Mouse (Mus musculus) midbrain, postnatal 0 days (tissue): Measurements from ENCODE around the gene Ttll11. TPM values are rescaled to one million over a fixed set of nuclear protein-coding genes. Genes with fewer than 3 reads are reported as not detected.
A peak's percentile ranks its signal among the peaks of the same experiment; 100 is the strongest.

ENCODE experiments used
- ATAC-seq: fragments of 200-750 bp; cut with Nextera tagmentation; 2 replicates; pipeline ENCODE4 v1.8.0; 2017; ENCODE audit warnings: moderate number of reproducible peaks, mild to moderate bottlenecking, moderate TSS enrichment, moderate library complexity; ENCODE audit not compliant: low FRiP score
- DNase-seq: peaks from one replicate; pipeline ENCODE4 v3.0.0-alpha.2; 2015; ENCODE audit warnings: low spot score
- H3K27ac ChIP-seq: fragments of 300-500 bp; sonication (generic); 2 replicates; pipeline ENCODE4 v1.5.1; 2014; ENCODE audit warnings: low read depth, mild to moderate bottlenecking, low read length, mixed read lengths
- H3K27me3 ChIP-seq: fragments of 300-500 bp; sonication (generic); 2 replicates; pipeline ENCODE4 v1.6.1; 2014; ENCODE audit warnings: low read length, control low read depth, mixed read lengths; ENCODE audit not compliant: insufficient read depth
- H3K36me3 ChIP-seq: fragments of 300-500 bp; sonication (generic); 2 replicates; pipeline ENCODE4 v1.6.1; 2014; ENCODE audit warnings: low read length, control low read depth, mixed read lengths; ENCODE audit not compliant: insufficient read depth
- H3K4me1 ChIP-seq: fragments of 300-500 bp; sonication (generic); 2 replicates; pipeline ENCODE4 v1.6.1; 2014; ENCODE audit warnings: mild to moderate bottlenecking, control low read depth, antibody characterized with exemption, low read length, mixed read lengths; ENCODE audit not compliant: insufficient read depth
- H3K4me2 ChIP-seq: fragments of 300-500 bp; sonication (generic); 2 replicates; pipeline ENCODE4 v1.6.1; 2014; ENCODE audit warnings: low read depth, mild to moderate bottlenecking, low read length, mixed read lengths; ENCODE audit not compliant: poor library complexity, severe bottlenecking
- H3K4me3 ChIP-seq: fragments of 300-500 bp; sonication (generic); 2 replicates; pipeline ENCODE4 v1.5.1; 2014; ENCODE audit warnings: low read depth, mild to moderate bottlenecking, low read length, moderate library complexity
- H3K9ac ChIP-seq: fragments of 300-500 bp; sonication (generic); replicated peaks from 2 replicates; pipeline ENCODE4 v1.6.1; 2014; ENCODE audit warnings: mild to moderate bottlenecking, low read length, moderate library complexity, mixed read lengths; ENCODE audit not compliant: poor library complexity, severe bottlenecking
- H3K9me3 ChIP-seq: fragments of 300-500 bp; sonication (generic); 2 replicates; pipeline ENCODE4 v1.6.1; 2016; ENCODE audit warnings: low read length, control low read depth
- CTCF ChIP-seq: IDR thresholded peaks from 2 replicates; pipeline ENCODE4 v1.5.1; 2016; ENCODE audit warnings: antibody characterized with exemption, mild to moderate bottlenecking
- WGBS: fragments of 180-500 bp; shearing (Covaris S2); extraction: QIAGEN DNeasy Blood & Tissue Kit; methylation state at CpG from one replicate; pipeline ENCODE4 v1.1.7; 2014; 5-methylcytosine and 5-hydroxymethylcytosine counted together
- polyA plus RNA-seq: library from polyadenylated mRNA; unstranded; fragments of >200 nt; fragmentation: Nextera tagmentation; extraction: Ambion mirVana; gene quantifications from 2 replicates; pipeline ENCODE4 v1.2.1, GENCODE M21; 2015
- total RNA-seq: library from RNA; depleted of rRNA; stranded (reverse); fragments of >200 nt; gene quantifications from 2 replicates; pipeline ENCODE4 v1.2.3, GENCODE M21; 2014

Gene Ttll11
- total and polyA plus RNA-seq, 2 experiments from 2014 or later, result 7.8 to 15.8 TPM

GRCm38 (mm10) chr2:36010579-36010978, 30.9 kb upstream of the Ttll11 start:
- no peak overlapping the region for H3K4me3 ChIP-seq
- H3K27me3 ChIP-seq, result 0 out of 2 replicates have a peak, but pooled peaks cover 5% of the 10 kb centered on the region
- TF ChIP-seq CTCF, result no peak
- no peak overlapping the region for H3K27ac ChIP-seq
- H3K9ac ChIP-seq, result no peak overlapping the region
- H3K36me3 ChIP-seq, result no peaks in the 10 kb centered on the region
- DNase-seq, result no peak
- no peak for ATAC-seq
- peaks cover 3% of the 10 kb centered on the region; the same call in 1 of the 2 replicates for H3K4me1 ChIP-seq
- H3K9me3 ChIP-seq, result no peaks in the 10 kb centered on the region
- H3K4me2 ChIP-seq, result peak overlapping the region; percentile 83; the same call in 1 of the 2 replicates
- 51% methylated on average over 8 of the region's 8 CpGs for WGBS

GRCm38 (mm10) chr2:36009386-36009785, 29.7 kb upstream of the Ttll11 start:
- Histone ChIP-seq H3K4me3 (no peak overlapping the region), H3K27ac (no peak overlapping the region), H3K27me3 (0 out of 2 replicates have a peak, but pooled peaks cover 5% of the 10 kb centered on the region), H3K9me3 (no peaks in the 10 kb centered on the region), H3K36me3 (no peaks in the 10 kb centered on the region), H3K9ac (no peak overlapping the region), H3K4me2 (no peak overlapping the region), H3K4me1 (peaks cover 3% of the 10 kb centered on the region; the same call in 1 of the 2 replicates)
- peak; percentile 85 for TF ChIP-seq CTCF
- WGBS, result 20% methylated on average over 4 of the region's 4 CpGs
- peak; percentile 62; the same call in 1 of the 2 replicates for ATAC-seq
- DNase-seq, result peak; percentile 90

GRCm38 (mm10) chr2:36008071-36008470, 28.4 kb upstream of the Ttll11 start:
- H3K27ac ChIP-seq, result no peak overlapping the region
- peak; percentile 89 for TF ChIP-seq CTCF
- no peak overlapping the region for H3K4me3 ChIP-seq
- no peak overlapping the region for H3K4me2 ChIP-seq
- H3K9me3 ChIP-seq, result no peaks in the 10 kb centered on the region
- WGBS, result 25% methylated on average over 1 of the region's 1 CpGs
- peaks cover 3% of the 10 kb centered on the region; the same call in 1 of the 2 replicates for H3K4me1 ChIP-seq
- H3K36me3 ChIP-seq, result no peaks in the 10 kb centered on the region
- 0 out of 2 replicates have a peak, but pooled peaks cover 5% of the 10 kb centered on the region for H3K27me3 ChIP-seq
- H3K9ac ChIP-seq, result no peak overlapping the region
- DNase-seq, result peak; percentile 68
- no peak for ATAC-seq

GRCm38 (mm10) chr2:36002188-36002587, 22.5 kb upstream of the Ttll11 start:
- Histone ChIP-seq H3K4me2 (no peak overlapping the region), H3K4me1 (no peaks in the 10 kb centered on the region), H3K36me3 (no peaks in the 10 kb centered on the region), H3K9me3 (no peaks in the 10 kb centered on the region), H3K9ac (no peak overlapping the region), H3K27ac (no peak overlapping the region), H3K4me3 (no peak overlapping the region), H3K27me3 (no peaks in the 10 kb centered on the region)
- no peak for TF ChIP-seq CTCF
- ATAC-seq (no peak), DNase-seq (no peak)
- 41% methylated on average over 6 of the region's 6 CpGs for WGBS

GRCm38 (mm10) chr2:36000390-36000789, 20.7 kb upstream of the Ttll11 start:
- no peaks in the 10 kb centered on the region for H3K36me3 ChIP-seq
- WGBS, result 38% methylated on average over 1 of the region's 1 CpGs

GRCm38 (mm10) chr2:35999212-35999611, 19.5 kb upstream of the Ttll11 start:
- H3K4me3 ChIP-seq, result no peak overlapping the region
- no peak for ATAC-seq
- TF ChIP-seq CTCF, result no peak

More at GRCm38 (mm10) chr2:36000390-36000789, 20.7 kb upstream of the Ttll11 start:
- no peaks in the 10 kb centered on the region for H3K4me1 ChIP-seq
- H3K4me2 ChIP-seq, result no peak overlapping the region
- no peaks in the 10 kb centered on the region for H3K9me3 ChIP-seq
- ATAC-seq, result no peak
- H3K27ac ChIP-seq, result no peak overlapping the region
- H3K4me3 ChIP-seq, result no peak overlapping the region
- DNase-seq, result no peak
- no peak overlapping the region for H3K9ac ChIP-seq
- H3K27me3 ChIP-seq, result no peaks in the 10 kb centered on the region
- no peak for TF ChIP-seq CTCF

More at GRCm38 (mm10) chr2:35999212-35999611, 19.5 kb upstream of the Ttll11 start:
- no peaks in the 10 kb centered on the region for H3K27me3 ChIP-seq
- H3K9me3 ChIP-seq, result no peaks in the 10 kb centered on the region
- H3K36me3 ChIP-seq, result no peaks in the 10 kb centered on the region
- no peak overlapping the region for H3K9ac ChIP-seq
- no peak overlapping the region for H3K27ac ChIP-seq
- no peaks in the 10 kb centered on the region for H3K4me1 ChIP-seq
- H3K4me2 ChIP-seq, result no peak overlapping the region
- no peak for DNase-seq
